Comparison of ENCODE assay signal across 3 mouse cellular contexts in genomic region chr5:65778986-65779385, GRCm38 (mm10). TPM values are rescaled to one million over a fixed set of nuclear protein-coding genes. Genes with fewer than 3 reads are reported as not detected.
DNase-seq lines count a peak whose midpoint lies in the region; ATAC-seq lines count a peak whose summit lies in the region.
"Not testable (repeated sequence)": the region's sequence is repeated elsewhere in the genome, so short reads cannot be mapped to it uniquely, and the experiment has no call there.

No protein-coding gene starts in this region.

- H3K36me3 ChIP-seq in midbrain, embryonic 11.5 days (ENCODE audit: control insufficient read depth, insufficient read depth, low read length), result not testable (repeated sequence)

- H3K9me3 ChIP-seq in midbrain, embryonic 11.5 days (ENCODE audit: control insufficient read depth, low read length), result not testable (repeated sequence)

- not testable (repeated sequence) for H3K4me3 ChIP-seq in midbrain, embryonic 11.5 days (ENCODE audit: low read depth, low read length)

- not testable (repeated sequence) for H3K27me3 ChIP-seq in midbrain, embryonic 11.5 days (ENCODE audit: control insufficient read depth, insufficient read depth, low read length)

- H3K9ac ChIP-seq in midbrain, embryonic 11.5 days (ENCODE audit: low read length), result not testable (repeated sequence)

- not testable (repeated sequence) for H3K4me1 ChIP-seq in midbrain, embryonic 11.5 days (ENCODE audit: control insufficient read depth, insufficient read depth, low read length)

- 0 out of 2 replicates have a peak, but pooled peaks have one; percentile 49 for ATAC-seq in midbrain, embryonic 11.5 days (ENCODE audit: low FRiP score)

- H3K4me2 ChIP-seq in midbrain, embryonic 11.5 days, result not testable (repeated sequence)

- 93% methylated on average over 4 of the region's 4 CpGs for WGBS in midbrain, embryonic 11.5 days

- H3K27ac ChIP-seq in midbrain, embryonic 11.5 days (ENCODE audit: low read depth, low read length), result not testable (repeated sequence)

- peak; percentile 66 for DNase-seq in heart, adult 11 months
- peak; percentile 69 for DNase-seq in midbrain, embryonic 11.5 days (ENCODE audit: low spot score, missing footprints)
- peak; percentile 16 for DNase-seq in testis, postnatal 10 days (ENCODE audit: low spot score)

RNA-seq across cellular contexts. Expression of gene N4bp2, which starts 15.7 kb away (rescaled TPM):
- polyA plus RNA-seq in midbrain, embryonic 11.5 days (2014; fragmentation: Nextera tagmentation; extraction: Ambion mirVana), result 40.1 and 43.1 TPM in 2 replicates

Comparison
In these comparisons a context has a peak if more than half of its experiments do, and no peak if none do; other contexts are left out.
1. DNase-seq: peak in every context shown above with its lines; median percentile 69 in midbrain, embryonic 11.5 days; 66 in heart, adult 11 months; 16 in testis, postnatal 10 days.